ENCODE assay signal across 13 mouse cellular contexts in genomic region chr7:125934319-125934718, GRCm38 (mm10).
DNase-seq lines count a peak whose midpoint lies in the region; ATAC-seq lines count a peak whose summit lies in the region.
"Had no signal": no experiment of that assay in that cellular context is flagged by ENCODE, and none has a peak within 500 bp of the region (broad histone marks: within the 10 kb centered on the region; RNA-seq: fewer than 3 reads in every experiment).

No protein-coding gene starts in this region.

- intact Hi-C loops in heart, postnatal 10 days (cut with DNase I): loop anchor here (5.0 kb wide), 1 partner anchor 102 kb away; no protein-coding TSS in a partner anchor
- intact Hi-C loops in left cerebral cortex, postnatal 25 days (cut with DNase I): no loop called here
- intact Hi-C loops in left cerebral cortex, postnatal 10 days (cut with DNase I): no loop called here

- H3K27me3 ChIP-seq in heart, embryonic 11.5 days (ENCODE audit: control insufficient read depth, insufficient read depth, low read length): no peaks in the 10 kb centered on the region; the same call in 1 of the 2 replicates
- H3K27me3 ChIP-seq in hindbrain, embryonic 11.5 days (ENCODE audit: control insufficient read depth, insufficient read depth, low read length): no peaks in the 10 kb centered on the region
- H3K27me3 ChIP-seq in midbrain, embryonic 13.5 days: no peaks in the 10 kb centered on the region

- H3K27ac ChIP-seq in heart, embryonic 11.5 days (ENCODE audit: low read depth, low read length): peak overlapping the region; percentile 52
- H3K27ac ChIP-seq in hindbrain, embryonic 11.5 days (ENCODE audit: low read depth, low read length): peak overlapping the region; percentile 43; the same call in 1 of the 2 replicates
- H3K27ac ChIP-seq in midbrain, embryonic 13.5 days: peak overlapping the region; percentile 76

- H3K9me3 ChIP-seq in heart, embryonic 11.5 days (replicated peaks; ENCODE audit: control insufficient read depth, low read length): no peaks in the 10 kb centered on the region
- no peaks in the 10 kb centered on the region for H3K9me3 ChIP-seq in hindbrain, embryonic 11.5 days (ENCODE audit: control insufficient read depth, low read length)
- no peaks in the 10 kb centered on the region for H3K9me3 ChIP-seq in midbrain, embryonic 13.5 days
- H3K9me3 ChIP-seq: embryonic facial prominence, embryonic 15.5 days had no signal

- 44% methylated on average over 2 of the region's 2 CpGs for WGBS in heart, embryonic 11.5 days (ENCODE audit: insufficient replicate concordance)
- WGBS in hindbrain, embryonic 11.5 days: 32% methylated on average over 2 of the region's 2 CpGs
- WGBS in midbrain, embryonic 13.5 days: 22% methylated on average over 2 of the region's 2 CpGs

- no peak for DNase-seq in heart, postnatal 10 days
- DNase-seq in brain, adult 2 months (ENCODE audit: low read depth, low spot score): peak; percentile 51
- DNase-seq in hindbrain, embryonic 11.5 days (ENCODE audit: low spot score): peak; percentile 23
- no peak for DNase-seq in left cerebral cortex, postnatal 25 days (ENCODE audit: low spot score in 2 of 2)
- DNase-seq in left cerebral cortex, adult 9 months (ENCODE audit: low spot score in 2 of 2): no peak
- no peak for DNase-seq in left cerebral cortex, postnatal 10 days (ENCODE audit: extremely low spot score in 1 of 2, low spot score in 2 of 2)
- DNase-seq: cerebellum, adult 8-10 months; kidney, postnatal 4 days; left cerebral cortex, postnatal 4 days had no signal

- peak overlapping the region; percentile 60 for H3K4me2 ChIP-seq in heart, embryonic 11.5 days
- no peak overlapping the region for H3K4me2 ChIP-seq in hindbrain, embryonic 11.5 days (replicated peaks; ENCODE audit: low read depth, low read length)
- peak overlapping the region; percentile 1; the same call in 1 of the 2 replicates for H3K4me2 ChIP-seq in midbrain, embryonic 13.5 days (replicated peaks)

- H3K4me3 ChIP-seq in heart, embryonic 11.5 days (ENCODE audit: low read depth, low read length): 0 out of 2 replicates have a peak overlapping the region, but pooled peaks have one; percentile 18
- no peak overlapping the region for H3K4me3 ChIP-seq in hindbrain, embryonic 11.5 days (ENCODE audit: low read depth, low read length)
- no peak overlapping the region for H3K4me3 ChIP-seq in midbrain, embryonic 13.5 days (replicated peaks)
- H3K4me3 ChIP-seq: embryonic facial prominence, embryonic 15.5 days had no signal

- H3K36me3 ChIP-seq in heart, embryonic 11.5 days (ENCODE audit: control insufficient read depth, insufficient read depth, low read length): no peaks in the 10 kb centered on the region
- no peaks in the 10 kb centered on the region for H3K36me3 ChIP-seq in hindbrain, embryonic 11.5 days (ENCODE audit: control insufficient read depth, insufficient read depth, low read length)
- no peaks in the 10 kb centered on the region for H3K36me3 ChIP-seq in midbrain, embryonic 13.5 days
- H3K36me3 ChIP-seq: embryonic facial prominence, embryonic 15.5 days had no signal

- 0 out of 2 replicates have a peak overlapping the region, but pooled peaks have one; percentile 24 for H3K9ac ChIP-seq in heart, embryonic 11.5 days (ENCODE audit: low read depth, low read length)
- no peak overlapping the region for H3K9ac ChIP-seq in hindbrain, embryonic 11.5 days (ENCODE audit: low read depth, low read length)
- 0 out of 2 replicates have a peak overlapping the region, but pooled peaks have one; percentile 44 for H3K9ac ChIP-seq in midbrain, embryonic 13.5 days (replicated peaks)
- H3K9ac ChIP-seq: embryonic facial prominence, embryonic 15.5 days had no signal

- no peak for ATAC-seq in heart, embryonic 11.5 days (replicated peaks; ENCODE audit: insufficient number of reproducible peaks, low FRiP score, low TSS enrichment)
- ATAC-seq in hindbrain, embryonic 11.5 days (ENCODE audit: low FRiP score): no peak
- peak; percentile 29 for ATAC-seq in midbrain, embryonic 13.5 days
- ATAC-seq: intestine, postnatal 0 days had no signal

- peaks cover 51% of the 10 kb centered on the region for H3K4me1 ChIP-seq in heart, embryonic 11.5 days (ENCODE audit: control insufficient read depth, insufficient read depth, low read length)
- H3K4me1 ChIP-seq in hindbrain, embryonic 11.5 days (replicated peaks; ENCODE audit: control insufficient read depth, insufficient read depth, low read length): 0 out of 2 replicates have a peak, but pooled peaks cover 3% of the 10 kb centered on the region
- H3K4me1 ChIP-seq in midbrain, embryonic 13.5 days (replicated peaks): peaks cover 39% of the 10 kb centered on the region

Comparison
In these comparisons a context has a peak if more than half of its experiments do, and no peak if none do; other contexts are left out.
1. DNase-seq: peak in brain, adult 2 months (single experiment) and hindbrain, embryonic 11.5 days (single experiment); none in heart, postnatal 10 days (0 of 2), left cerebral cortex, postnatal 25 days (0 of 2), left cerebral cortex, adult 9 months (0 of 2) and left cerebral cortex, postnatal 10 days (0 of 2).
2. Peak in every context shown above with its lines, with median percentiles within 50 percentile points of each other: H3K27ac ChIP-seq.